Mouse (Mus musculus) E14TG2a.4 (cell line): Measurements from ENCODE around the gene Mrps23.

Experiments used
- H3K27me3 ChIP-seq: 2 replicates; pipeline ENCODE4 v1.6.1; 2014; ENCODE audit warnings: low read length, control low read depth; ENCODE audit not compliant: insufficient read depth
- H3K36me3 ChIP-seq: 2 replicates; pipeline ENCODE4 v1.6.1; 2014; ENCODE audit warnings: low read length, control low read depth; ENCODE audit not compliant: insufficient read depth
- H3K4me1 ChIP-seq: replicated peaks from 2 replicates; pipeline ENCODE4 v1.6.1; 2014; ENCODE audit warnings: low read depth, low read length, control low read depth
- H3K4me3 ChIP-seq: replicated peaks from 2 replicates; pipeline ENCODE4 v1.5.1; 2014; ENCODE audit warnings: mild to moderate bottlenecking, low read length
- H3K9me3 ChIP-seq: 2 replicates; pipeline ENCODE4 v1.6.1; 2014; ENCODE audit warnings: low read length, control low read depth
- CTCF ChIP-seq: conservative IDR thresholded peaks from 2 replicates; pipeline ENCODE4 v1.5.1; 2014; ENCODE audit warnings: low read length
- NANOG ChIP-seq: IDR thresholded peaks from 2 replicates; pipeline ENCODE4 v1.6.1; 2014; ENCODE audit warnings: borderline replicate concordance, low read length, mixed read lengths
- POU5F1 ChIP-seq: IDR thresholded peaks from 2 replicates; pipeline ENCODE4 v1.6.1; 2014; ENCODE audit warnings: low read length, borderline replicate concordance

The Mrps23 gene

DNA sequence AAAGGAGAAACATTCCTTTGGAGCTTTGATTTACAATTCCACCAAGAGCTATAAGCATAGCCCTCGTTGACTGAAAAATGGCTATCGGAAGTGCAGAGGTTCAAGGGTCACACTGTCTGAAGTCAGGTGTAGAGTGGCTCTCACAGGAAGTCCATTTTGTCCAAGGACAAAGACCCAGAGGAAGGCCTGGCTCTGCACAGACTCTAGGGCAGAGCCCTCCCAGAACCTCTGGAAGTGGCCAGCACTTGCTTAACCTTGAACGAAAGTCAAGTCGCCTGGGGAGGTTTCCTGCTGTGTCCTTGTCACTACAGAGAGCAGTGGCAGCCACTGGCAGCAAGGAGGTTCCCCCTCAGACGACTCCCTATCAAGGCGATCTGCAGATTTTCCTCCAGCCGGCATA, 56.3 kb downstream of the Mrps23 start:
- H3K4me3 ChIP-seq = no peak overlapping the region
- H3K4me1 ChIP-seq = no peaks in the 10 kb centered on the region; the same call in 1 of the 2 replicates
- no peaks in the 10 kb centered on the region for H3K9me3 ChIP-seq
- peaks cover 36% of the 10 kb centered on the region for H3K27me3 ChIP-seq
- no peak for TF ChIP-seq CTCF
- TF ChIP-seq POU5F1 = no peak
- no peak for TF ChIP-seq NANOG
- no peaks in the 10 kb centered on the region for H3K36me3 ChIP-seq
